Mouse (Mus musculus): Measurements from ENCODE around the gene Olfr56.
"Not testable (repeated sequence)": the region's sequence is repeated elsewhere in the genome, so short reads cannot be mapped to it uniquely, and the experiment has no call there.

Gene Olfr56

GRCm38 (mm10) chr11:49176047-49176779, 197.5 kb downstream of the Olfr56 start:
- DNase-seq, result not testable (repeated sequence)

- no peak for DNase-seq
Observed at GRCm38 (mm10) chr11:49183172-49183571, 204.5 kb downstream of the Olfr56 start.
